Mouse (Mus musculus) gastrocnemius, postnatal 36 days (tissue): ENCODE data around the gene Lpcat2. TPM values are rescaled to one million over a fixed set of nuclear protein-coding genes. Genes with fewer than 3 reads are reported as not detected.

Experiments
- DNase-seq, 2 experiments: peaks; one replicate each; pipeline ENCODE4 v3.0.0; 2022
- intact Hi-C: fragments of 180-260 bp; cut with DNase I; formaldehyde crosslinking; loops from one replicate; pipeline ENCODE4 v1.15.1; 2025
- long read RNA-seq, 2 experiments: library from polyadenylated mRNA; stranded (forward); transcript quantifications; one replicate each; pipeline ENCODE4 v2.0.0; 2021
- total RNA-seq, 2 experiments: library from RNA; stranded (reverse); gene quantifications; 2 replicates each; pipeline ENCODE4 v1.2.3; 2021

The Lpcat2 gene
- total RNA-seq, result under 1 TPM; 0.32 to 0.43 TPM
- long read RNA-seq, experiment 1, result 0 reads
- long read RNA-seq, experiment 2, result 0 reads

DNA sequence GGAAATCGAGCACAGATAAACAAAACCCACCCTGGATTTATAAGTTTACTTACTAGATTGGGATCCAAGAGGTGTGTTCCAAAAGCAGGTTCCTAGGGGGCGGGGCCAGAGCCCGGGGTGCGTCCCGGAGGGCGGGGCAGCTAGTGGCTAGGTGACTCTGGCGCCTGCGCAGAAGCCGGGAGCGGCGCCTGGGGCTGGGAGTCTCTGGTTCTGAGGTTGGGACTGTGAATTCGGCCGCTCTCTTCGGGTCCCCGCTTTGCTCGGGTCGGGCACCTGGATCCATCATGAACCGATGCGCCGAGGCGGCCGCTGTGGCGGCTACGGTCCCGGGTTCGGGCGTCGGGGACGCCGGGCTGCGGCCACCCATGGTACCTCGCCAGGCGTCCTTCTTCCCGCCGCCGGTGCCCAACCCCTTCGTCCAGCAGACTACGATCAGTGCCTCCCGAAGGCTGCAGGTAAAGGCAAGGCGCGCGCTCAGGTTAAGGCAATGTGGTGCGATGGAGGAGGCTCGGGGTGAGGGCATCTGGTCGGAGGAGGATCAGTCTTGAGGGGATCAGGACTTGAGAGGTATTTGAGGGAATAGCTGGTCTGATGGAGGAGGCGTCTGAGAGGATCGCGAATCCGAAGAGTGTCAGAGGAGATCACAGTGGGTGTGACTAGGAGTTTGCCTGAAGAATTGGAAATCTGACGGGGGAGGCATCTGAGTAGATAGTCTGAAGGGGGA is at the start of gene Lpcat2:
Gene Lpcat2, plus strand, starts transcription at position 169 of the 724 bp plus-strand sequence.
- intact Hi-C loops, result no loop called here
- peak in 1 of 2 experiments; percentile 32 for DNase-seq

DNA sequence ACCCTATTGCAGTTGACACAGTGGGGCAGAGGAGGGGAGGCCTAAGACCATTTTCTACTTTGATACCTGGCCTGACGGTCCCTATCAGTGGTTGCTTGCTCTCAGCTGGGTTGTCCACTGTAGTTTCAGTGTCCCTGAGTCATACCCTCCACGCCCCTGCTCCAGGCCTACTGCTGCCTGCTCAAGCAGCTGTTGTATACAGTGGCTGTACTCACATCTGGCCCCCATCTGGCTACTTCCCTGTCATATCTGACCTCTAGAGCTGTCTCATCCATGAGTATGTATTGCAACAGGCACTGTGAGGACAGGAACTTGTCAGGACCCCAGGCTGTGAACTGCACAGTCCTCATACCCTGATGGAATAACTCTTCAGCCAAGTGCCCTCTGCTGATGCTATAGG is 42.4 kb upstream of the Lpcat2 start:
- no peak for DNase-seq
- intact Hi-C loops, result no loop called here

DNA sequence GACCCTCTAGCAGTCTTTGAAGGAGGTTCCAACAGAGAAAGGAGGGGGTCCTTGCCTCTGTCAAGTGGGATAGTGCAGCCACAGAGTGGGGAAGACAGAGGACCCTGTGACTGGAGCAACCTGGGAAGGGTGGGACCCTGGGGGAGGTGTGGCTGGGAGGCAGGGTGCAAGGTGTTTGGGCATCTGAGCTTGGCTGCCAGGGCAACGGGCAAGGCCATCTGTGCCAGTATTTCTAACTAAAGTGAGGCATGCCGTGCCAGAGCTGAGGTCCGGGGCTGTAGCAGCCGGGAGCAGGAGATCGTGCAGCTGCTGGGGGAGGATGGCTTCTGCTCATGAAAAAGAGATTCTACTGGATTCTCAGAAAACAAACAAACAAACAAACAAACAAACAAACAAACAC is 39.5 kb upstream of the Lpcat2 start:
- intact Hi-C loops, result no loop called here
- DNase-seq, result no peak

DNA sequence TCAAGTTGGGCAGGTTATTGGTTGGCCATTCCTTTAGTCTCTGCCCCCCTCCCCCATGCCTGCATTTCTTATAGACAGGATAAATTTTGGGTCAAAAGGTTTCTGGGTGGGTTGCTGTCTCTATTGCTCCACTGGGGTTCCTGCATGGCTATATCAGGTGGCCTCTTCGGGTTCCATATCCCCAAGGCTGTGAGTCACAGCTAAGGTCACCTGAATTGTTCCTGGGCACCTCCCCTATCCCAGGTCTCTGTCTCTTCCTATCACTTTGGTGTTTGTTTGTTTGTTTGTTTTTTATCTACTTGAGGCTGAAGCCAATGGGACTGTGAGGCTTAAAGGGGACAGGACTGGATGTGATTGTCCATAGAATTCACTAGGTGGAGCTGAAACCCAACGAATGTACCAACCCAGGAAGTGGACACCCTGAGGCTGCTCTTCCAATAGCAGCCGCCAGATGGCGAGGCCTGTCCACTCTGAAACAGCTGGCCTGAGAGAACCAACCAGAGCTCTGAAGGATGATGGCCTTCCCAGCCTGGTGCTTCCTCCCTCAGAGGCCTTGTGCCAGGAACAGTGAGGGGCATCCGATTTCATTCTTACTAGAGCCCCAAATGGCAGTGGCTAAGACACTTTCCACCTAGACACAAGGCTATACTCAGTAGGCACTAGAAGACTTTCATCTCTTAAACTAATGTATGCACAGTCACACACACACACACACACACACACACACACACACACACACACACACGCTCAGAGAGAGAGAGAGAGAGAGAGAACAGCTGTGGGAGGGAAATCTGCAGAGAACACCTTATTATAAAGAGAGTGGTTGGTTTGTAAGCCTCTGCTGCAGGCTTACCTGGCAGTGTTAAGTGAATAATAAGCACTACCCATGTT is 37.0 kb upstream of the Lpcat2 start:
- intact Hi-C loops, result loop anchor here (1.0 kb wide), 2 partner anchors 64 to 180 kb away; no protein-coding TSS in a partner anchor

DNA sequence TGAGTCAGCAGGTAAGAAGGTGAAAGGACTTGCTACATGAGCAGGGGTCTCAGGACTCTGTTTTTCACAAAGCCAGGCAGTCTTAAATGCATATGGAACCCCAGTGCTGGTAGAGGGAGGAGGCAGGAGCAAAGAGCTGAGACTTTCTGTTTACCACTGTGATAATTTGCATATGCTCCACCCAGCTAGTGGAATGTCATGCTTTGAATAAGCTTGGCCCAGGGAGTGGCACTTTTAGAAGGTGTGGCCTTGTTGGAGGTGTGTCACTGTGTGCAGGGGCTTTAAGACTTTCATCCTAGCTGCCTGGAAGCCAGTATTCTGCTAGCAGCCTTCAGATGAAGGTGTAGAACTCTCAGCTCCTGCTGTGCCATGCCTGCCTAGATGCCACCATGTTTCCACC is 34.0 kb upstream of the Lpcat2 start:
- intact Hi-C loops, result no loop called here
- no peak for DNase-seq

More for the DNA sequence above, 37.0 kb upstream of the Lpcat2 start:
- DNase-seq, result peak; percentile 87 to 91

DNA sequence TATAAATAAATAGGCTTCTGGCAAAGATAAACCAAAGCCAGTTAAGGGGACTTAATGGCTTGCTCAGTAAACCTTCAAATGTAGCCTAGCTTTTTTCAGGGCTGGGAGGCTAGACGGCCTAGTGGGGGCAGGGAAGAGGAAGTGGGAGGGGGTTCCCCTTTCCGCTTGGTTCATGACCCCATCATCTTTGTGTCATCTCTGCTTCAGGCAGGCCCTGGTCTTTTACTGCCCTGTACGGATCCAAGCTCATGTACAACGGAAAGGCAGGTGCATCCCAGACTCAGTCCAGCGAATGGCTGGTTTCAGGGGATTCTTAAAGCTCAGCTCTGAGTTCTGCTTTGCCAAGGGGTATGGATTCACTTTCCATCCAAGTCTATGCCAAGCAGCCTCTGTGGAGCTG is 32.8 kb upstream of the Lpcat2 start:
- intact Hi-C loops, result no loop called here
- no peak for DNase-seq

DNA sequence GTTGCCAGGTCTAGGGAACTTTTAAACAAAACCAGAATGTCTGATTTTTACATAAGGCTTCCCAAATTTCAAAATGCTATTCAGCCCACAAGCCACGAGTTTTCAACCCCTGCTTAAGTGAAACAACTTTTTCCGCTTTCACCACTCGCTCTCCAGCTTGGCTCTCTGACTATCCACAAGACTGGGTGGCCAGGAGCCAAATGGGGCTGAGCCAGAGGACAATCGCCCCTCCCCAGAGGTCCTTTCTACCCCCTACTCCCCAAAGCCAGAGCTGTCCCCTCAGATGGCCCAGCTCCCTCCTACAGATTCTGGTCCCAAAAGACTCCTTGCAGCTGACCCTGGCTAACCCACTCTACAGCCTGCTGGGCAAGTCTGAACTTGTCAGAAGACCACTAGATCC is 29.1 kb upstream of the Lpcat2 start:
- DNase-seq, result peak; percentile 49 to 51
- intact Hi-C loops, result no loop called here

DNA sequence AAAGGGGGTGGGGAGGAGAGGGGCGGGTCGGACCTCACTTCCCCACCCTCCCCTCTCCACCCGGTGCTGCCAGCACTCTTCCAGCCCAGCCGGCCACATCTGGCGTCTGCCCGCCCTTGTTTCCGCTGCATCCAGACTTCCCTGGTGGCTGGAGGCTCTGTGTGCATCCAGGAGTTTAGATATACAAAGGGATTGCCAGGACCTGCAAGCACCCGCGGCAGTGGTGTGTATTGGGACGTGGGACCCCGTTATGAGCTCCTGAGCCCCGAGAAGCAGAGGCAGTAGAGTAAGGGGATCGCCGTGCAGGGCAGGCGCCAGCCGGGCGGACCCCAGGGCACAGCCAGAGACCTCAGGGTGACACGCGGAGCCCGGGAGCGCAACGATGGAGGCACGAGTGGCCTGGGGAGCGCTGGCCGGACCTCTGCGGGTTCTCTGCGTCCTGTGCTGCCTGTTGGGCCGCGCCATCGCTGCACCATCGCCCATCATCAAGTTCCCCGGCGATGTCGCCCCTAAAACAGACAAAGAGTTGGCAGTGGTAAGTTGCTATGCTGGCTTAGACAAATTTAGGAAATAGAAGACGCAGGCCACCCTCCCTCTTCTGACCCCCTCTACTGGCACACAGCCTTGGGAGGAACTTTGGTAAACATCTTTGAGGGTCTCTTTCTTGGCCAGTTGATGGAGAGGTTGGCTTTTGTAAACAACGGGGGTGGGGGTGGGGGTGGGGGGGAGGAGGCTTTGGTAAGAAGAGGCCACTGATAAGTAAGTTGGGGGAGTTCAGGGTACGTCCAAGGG is 27.7 kb upstream of the Lpcat2 start, which contains the start of gene Mmp2:
Gene Mmp2, plus strand, starts transcription at position 49 of the 792 bp plus-strand sequence.
- DNase-seq, result peak; percentile 61 to 62
- intact Hi-C loops, result no loop called here

DNA sequence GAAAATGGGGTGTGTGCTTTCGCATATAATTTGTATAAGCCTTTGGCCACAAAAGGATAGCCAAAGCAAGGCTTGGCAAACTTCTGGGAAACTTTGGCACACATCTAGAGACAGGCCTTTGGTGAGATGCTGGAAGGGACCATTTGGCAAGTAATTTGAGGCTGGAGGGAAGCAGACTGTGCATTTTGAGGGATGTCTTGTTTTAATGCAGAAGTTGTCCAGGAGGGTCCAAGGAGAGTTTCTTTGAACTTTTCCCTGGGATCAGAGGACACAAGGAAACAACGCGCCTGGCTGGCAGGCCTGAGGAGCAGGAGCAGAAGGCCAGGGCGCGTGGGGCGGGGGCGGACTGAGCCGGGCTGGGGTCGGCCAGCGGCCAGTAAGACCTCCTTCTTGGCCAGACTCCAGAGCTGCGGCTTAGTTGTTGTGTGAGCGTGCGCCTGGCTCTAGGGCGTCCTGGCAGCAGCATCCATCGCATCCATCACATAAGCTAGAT is 26.8 kb upstream of the Lpcat2 start:
- peak; percentile 49 to 53 for DNase-seq
- intact Hi-C loops, result no loop called here

DNA sequence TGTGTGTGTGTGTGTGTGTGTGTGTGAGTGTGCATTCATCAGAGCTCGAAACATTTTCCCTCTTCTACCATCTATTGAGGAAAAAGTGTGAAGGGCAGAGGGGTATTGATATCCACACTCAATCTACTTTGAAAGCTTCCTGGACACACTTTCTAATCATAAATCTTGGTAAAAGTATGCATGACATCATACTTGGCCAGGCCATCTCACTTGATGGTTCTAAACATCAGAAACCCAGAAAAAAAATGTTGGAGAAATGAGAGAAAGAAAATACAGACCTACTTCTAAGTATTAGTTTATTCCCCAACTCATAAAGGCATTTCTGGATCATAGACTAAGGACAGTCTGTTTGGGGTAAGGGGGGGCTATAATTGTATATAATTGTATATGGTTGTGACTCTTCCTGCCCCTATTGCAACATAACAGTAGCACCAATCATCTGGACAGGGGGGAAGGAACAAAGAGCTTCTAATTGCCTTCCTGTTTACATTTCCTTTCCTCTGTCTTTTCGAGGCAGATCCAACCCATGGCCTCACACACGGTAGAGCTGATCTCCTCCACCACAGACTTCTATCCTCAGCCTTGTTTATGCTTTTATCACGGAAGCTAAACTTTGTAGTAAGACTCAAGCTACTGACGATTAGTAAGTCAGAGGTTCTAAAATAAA is 20.9 kb upstream of the Lpcat2 start:
- DNase-seq, result no peak
- intact Hi-C loops, result no loop called here

DNA sequence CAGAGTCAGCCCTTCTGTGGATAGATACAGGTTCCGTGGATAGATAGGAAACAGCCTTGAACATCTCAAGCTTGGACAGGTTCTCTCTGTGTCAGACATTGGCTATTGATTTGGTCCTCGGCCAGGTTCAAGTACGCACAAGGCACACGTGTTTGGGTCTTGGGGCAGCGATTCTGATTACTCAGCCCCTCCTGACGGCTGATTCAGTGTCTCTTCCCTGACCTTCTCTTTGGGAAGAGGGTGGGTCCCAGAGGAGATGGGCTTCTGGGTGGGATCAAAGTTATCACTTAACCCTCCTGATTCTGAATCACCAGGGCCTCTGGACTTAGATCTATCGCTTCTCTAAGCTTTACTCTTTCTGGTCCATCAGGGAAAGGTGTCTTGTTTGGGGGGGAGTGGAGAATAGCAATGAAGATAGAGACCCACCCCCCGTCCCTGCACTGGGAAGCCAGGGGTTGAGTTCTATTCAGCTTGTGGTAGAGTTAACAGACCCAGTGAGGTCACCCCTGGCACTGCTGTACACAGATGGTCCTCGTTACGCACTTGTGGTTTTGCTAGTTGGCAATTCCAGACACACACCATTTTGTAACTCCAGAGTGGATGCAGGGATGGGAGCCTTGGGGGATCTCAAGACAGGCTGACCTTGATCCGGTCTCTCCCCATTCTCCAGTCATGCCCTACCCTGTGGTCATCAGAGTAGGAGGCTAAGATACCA is 20.2 kb upstream of the Lpcat2 start:
- peak; percentile 41 to 47 for DNase-seq
- intact Hi-C loops, result no loop called here

DNA sequence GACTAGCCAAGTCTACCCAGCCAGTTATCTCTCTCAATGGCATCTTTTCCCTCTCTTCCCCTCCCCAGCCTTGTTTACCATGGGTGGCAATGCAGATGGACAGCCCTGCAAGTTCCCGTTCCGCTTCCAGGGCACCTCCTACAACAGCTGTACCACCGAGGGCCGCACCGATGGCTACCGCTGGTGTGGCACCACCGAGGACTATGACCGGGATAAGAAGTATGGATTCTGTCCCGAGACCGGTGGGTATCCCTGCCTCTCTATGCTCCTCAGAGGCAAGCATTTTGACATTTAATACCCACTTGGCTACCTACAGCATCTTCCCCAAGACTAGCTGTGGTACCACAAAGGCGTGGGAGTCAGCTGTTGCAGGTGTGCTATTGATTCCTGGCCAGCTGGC is 19.2 kb upstream of the Lpcat2 start:
- no peak for DNase-seq
- intact Hi-C loops, result no loop called here

DNA sequence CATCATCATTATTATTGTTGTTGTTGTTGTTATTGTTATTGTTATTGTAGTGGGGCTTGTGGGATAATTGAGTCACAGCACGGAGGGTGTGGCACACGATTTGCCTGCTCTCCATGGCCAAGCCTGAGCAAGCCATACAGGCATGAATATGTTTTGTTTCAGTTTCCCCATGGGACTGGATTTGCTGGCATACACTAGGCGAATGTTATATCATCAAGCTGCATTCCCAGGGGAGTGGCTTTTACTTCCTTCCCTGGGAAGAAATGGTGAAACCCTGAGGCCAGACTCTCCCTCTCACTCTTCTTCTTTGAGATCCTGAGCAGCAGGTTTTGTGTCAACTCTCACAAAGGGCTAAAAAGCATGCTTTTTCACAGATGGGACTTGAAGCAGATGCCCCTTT is 16.5 kb upstream of the Lpcat2 start:
- DNase-seq, result no peak
- intact Hi-C loops, result no loop called here

DNA sequence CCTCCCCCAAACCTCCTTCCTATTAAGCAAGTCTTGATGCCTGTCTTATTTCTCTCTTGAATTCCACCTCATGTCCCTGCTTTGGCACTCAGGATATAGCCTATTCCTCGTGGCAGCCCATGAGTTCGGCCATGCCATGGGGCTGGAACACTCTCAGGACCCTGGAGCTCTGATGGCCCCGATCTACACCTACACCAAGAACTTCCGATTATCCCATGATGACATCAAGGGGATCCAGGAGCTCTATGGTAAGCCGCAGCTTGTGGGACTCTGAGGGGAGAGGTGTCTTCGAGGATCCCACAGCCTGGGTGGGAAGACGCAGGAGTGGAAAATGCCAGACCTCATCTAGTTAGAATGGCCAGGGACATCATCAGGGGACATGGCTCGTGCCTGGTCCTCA is 16.0 kb upstream of the Lpcat2 start:
- intact Hi-C loops, result no loop called here

DNA sequence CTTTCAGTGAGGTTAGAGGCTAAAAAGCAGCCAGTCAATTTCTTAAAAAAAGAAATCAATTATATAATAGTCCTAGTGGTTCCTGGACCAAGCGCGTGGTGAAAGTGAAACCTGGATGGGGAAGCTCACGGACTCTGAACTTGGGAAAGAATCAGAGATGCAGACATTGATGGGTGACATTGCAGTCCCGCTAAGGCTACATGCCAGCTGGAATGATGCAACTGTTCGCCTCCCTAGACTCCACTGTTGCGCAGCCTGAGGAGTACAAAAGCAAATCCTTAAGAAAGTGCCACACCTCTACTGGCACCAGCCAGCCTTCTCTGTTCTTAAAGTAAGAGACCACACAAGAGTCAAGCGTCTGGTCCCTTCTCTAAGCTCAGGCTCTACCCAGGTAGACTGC is 15.3 kb upstream of the Lpcat2 start:
- DNase-seq, result peak in 1 of 2 experiments; percentile 67
- intact Hi-C loops, result no loop called here

More for the DNA sequence above, 16.0 kb upstream of the Lpcat2 start:
- DNase-seq, result no peak

DNA sequence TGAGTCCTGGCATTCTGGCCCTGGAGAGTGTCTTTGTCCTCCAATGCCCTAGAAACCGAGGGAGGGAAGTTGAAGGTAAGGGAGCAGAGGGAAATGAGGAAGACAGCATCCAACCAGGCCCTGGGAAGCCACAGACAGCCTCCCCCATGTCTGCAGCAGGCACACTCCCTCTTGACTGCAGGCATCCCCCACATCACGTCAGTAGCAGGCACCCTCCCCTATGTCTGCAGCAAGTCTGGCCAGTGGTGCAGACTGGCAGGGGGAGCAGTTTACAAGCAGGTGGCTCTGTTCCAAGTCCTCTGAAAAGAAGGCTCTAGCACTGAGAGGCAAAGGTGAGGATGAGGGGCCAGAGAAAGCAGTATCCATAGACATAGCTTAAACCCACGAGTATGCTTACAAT is 8.5 kb upstream of the Lpcat2 start:
- DNase-seq, result no peak
- intact Hi-C loops, result no loop called here

DNA sequence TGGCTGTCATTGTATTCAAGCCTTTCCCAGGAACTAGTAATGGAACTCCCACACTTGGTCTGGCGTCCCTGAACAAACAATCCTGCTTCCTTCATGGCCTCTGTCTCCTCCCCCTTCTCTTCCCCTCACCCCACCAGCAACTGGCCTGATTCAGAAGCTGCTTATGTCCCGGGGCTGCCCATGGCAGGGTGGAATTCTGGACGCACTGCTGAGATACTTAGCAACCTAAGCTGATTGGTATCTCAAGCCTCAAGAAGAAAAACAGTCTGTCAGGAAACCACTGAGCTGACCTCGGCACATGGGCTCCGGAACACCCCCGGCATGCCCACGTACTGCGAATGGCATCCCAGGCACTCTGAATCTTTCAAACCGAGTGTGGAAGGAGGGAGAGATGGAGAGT is 7.8 kb upstream of the Lpcat2 start:
- DNase-seq, result no peak
- intact Hi-C loops, result no loop called here

DNA sequence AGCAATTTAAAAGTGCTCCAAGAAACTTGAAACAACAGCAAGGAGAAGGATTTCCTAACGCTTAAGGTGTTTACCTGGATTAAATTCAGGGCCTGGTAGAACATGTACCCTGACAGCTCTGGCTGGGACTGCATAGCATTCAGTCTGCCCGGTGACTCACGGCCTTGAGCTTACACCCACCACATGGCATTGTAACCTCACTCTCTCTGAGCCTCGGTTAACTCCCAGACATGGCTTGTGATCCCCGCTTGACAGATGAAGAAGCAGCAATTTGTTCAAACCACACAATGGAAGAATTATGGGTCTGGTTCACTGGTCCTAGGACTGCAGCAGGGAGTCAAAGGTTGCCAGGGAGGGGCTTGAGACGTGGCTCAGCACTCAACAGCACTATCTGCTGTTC is 5.9 kb upstream of the Lpcat2 start:
- no peak for DNase-seq
- intact Hi-C loops, result no loop called here

DNA sequence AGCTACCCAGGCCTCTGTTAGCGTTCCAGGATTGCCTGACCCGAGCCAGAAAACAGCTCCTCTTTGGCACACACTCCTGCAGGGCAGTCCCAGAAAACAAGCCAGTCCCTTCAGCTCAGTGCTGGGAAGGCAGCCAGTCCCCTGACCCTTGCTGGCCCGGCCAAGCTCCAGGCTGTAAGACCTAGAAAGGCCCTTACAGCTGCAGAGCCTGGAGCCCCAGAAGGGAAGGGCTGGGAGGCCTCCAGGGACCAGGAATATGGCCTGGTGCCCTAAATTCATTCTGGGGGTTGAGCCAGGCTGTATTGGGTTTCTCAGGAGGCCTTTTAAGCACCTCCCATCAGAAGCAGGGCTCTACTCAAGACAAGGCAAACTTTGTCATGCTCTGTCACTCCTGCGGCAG is 4.9 kb upstream of the Lpcat2 start:
- peak; percentile 94 for DNase-seq
- intact Hi-C loops, result loop anchor here (1.0 kb wide), 1 partner anchor 26 kb away; no protein-coding TSS in a partner anchor
